Mouse (Mus musculus) splenic B cell, adult 2 months (primary cell): ENCODE data around the gene Cspg4.
A peak's percentile ranks its signal among the peaks of the same experiment; 100 is the strongest.

ENCODE experiments used
- DNase-seq: peaks from one replicate; pipeline ENCODE4 v3.0.0-alpha.2; 2011; ENCODE audit warnings: low read depth, low spot score
- H3K27me3 ChIP-seq: 2 replicates; pipeline ENCODE4 v1.6.1; 2012; ENCODE audit warnings: mild to moderate bottlenecking, low read length, moderate library complexity, mixed read lengths; ENCODE audit not compliant: control insufficient read depth, poor library complexity, insufficient read depth, severe bottlenecking
- H3K36me3 ChIP-seq: 2 replicates; pipeline ENCODE4 v1.6.1; 2012; ENCODE audit warnings: mild to moderate bottlenecking, low read length, moderate library complexity, mixed read lengths; ENCODE audit not compliant: control insufficient read depth, poor library complexity, insufficient read depth, severe bottlenecking

Gene Cspg4

DNA sequence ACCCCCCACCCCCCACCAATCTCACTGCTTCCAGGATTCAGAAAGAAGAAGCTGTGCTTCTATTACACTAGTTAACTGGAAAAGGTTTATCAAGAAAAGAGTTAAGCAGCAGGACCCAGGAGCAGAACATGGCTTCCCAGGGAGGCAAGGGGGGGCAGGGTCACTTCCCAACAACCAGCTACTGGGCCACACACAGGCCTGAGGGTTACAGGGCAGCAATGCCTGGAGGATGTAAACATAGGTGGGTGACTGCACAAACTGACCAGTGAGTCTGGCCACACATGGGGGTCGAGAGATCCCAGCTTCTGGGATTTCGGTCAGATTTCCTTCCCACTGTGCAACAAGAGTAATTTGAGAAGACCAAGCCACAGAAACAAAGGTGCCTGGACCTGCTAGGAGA is 52.3 kb downstream of the Cspg4 start:
- Histone ChIP-seq H3K27me3 (no peaks in the 10 kb centered on the region), H3K36me3 (peaks cover 5% of the 10 kb centered on the region; the same call in 1 of the 2 replicates)
- DNase-seq, result no peak

DNA sequence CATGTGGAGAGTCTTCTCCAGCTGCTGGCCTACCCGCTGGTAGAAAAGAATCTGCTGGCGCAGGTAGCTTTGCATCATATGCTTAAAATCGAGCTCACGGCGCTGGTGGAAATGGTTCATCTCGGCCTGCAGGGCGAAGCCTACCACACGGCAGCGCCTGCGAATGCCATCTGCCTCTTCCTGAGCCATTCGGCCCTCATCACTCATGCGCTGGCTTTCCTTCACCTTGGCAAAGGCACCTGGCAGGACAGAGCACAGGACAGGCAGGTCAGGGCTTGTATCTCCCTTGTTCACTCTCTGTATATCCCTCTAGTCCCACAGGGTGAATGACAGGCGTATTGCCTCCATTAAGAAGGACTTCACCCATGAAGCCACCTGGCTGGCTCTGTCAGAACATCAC is 53.6 kb downstream of the Cspg4 start:
- no peaks in the 10 kb centered on the region for H3K27me3 ChIP-seq
- DNase-seq, result no peak
- H3K36me3 ChIP-seq, result peaks cover 5% of the 10 kb centered on the region; the same call in 1 of the 2 replicates

DNA sequence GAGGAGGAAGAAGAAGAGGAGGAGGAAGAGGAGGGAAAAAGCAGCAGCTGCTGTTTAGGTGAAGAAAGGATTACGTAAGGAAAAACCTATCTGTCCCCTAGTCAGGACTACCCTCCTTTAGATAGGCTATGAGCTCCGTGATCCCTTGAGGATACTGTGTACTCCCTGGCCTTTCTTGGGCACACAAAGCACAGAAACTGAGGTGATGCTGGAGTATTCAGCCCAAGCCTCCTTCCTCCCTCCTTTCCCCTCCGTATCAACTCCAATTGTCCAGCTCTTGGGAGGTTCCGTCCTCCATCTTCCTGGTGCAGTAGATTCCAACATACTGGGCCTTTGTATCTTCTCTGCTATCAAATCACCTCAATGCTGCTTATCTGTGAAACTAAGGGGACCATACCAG is 57.9 kb downstream of the Cspg4 start:
- no peaks in the 10 kb centered on the region for H3K27me3 ChIP-seq
- H3K36me3 ChIP-seq, result peaks cover 3% of the 10 kb centered on the region; the same call in 1 of the 2 replicates

DNA sequence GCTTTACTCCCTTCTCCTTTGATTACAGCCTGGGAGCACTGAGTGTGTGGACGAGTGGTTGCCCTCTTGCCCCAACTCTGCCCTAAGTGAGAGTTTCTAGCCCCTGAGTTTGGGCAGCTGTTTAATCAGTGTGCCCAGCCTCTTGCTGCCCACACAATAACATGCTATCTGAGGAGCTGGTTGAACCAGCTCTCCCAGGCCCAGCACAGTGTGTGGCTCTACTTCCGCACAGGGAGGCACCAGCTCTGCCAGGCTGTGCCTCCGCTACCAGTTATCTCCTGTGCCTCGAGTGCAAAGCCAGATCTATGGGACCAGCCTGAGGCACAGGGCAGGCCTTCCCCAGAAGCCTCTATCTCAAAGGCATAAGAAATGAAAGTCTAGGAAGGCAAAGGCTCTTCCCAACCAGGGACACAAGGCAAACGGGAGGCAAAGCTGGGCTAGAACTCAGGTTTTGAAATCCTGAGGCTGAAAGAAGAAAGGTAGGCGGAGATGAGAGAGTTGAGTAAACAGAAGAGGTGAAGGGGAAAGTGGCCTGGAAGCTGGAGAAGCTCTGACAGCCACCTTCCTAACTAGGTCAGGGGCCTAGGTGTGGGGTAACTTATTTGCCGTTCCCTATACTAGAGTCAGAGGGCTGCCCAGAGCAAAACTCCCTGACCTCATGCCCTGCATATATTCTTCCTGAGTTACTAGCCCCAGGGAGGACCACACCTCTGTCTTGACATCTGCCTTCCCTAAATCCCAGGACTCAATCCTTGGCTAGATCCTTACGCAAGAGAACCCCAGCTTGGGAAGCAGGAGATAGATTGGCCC is 59.2 kb downstream of the Cspg4 start:
- Histone ChIP-seq H3K27me3 (no peaks in the 10 kb centered on the region), H3K36me3 (no peaks in the 10 kb centered on the region)
- no peak for DNase-seq

More for the DNA sequence above, 57.9 kb downstream of the Cspg4 start:
- DNase-seq, result no peak

DNA sequence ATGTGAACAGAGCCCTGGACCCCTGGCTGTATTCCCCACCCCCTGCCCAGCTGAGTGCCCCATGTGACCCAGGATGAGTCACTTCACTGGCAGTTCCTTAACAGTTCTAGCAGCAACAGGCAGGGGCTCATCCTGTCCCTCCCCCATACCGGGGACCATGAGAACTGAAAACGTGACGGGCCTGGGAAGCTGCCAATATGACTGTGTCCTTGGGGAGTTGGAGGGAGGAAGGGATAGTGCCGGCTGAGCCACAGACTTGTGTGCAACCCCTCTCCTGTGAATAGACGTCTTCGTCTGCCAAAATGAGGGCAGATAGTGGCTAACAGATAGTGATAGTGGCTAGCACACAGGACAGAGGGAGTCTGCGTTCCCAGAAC is 59.8 kb downstream of the Cspg4 start:
- Histone ChIP-seq H3K27me3 (no peaks in the 10 kb centered on the region), H3K36me3 (no peaks in the 10 kb centered on the region)
- no peak for DNase-seq

DNA sequence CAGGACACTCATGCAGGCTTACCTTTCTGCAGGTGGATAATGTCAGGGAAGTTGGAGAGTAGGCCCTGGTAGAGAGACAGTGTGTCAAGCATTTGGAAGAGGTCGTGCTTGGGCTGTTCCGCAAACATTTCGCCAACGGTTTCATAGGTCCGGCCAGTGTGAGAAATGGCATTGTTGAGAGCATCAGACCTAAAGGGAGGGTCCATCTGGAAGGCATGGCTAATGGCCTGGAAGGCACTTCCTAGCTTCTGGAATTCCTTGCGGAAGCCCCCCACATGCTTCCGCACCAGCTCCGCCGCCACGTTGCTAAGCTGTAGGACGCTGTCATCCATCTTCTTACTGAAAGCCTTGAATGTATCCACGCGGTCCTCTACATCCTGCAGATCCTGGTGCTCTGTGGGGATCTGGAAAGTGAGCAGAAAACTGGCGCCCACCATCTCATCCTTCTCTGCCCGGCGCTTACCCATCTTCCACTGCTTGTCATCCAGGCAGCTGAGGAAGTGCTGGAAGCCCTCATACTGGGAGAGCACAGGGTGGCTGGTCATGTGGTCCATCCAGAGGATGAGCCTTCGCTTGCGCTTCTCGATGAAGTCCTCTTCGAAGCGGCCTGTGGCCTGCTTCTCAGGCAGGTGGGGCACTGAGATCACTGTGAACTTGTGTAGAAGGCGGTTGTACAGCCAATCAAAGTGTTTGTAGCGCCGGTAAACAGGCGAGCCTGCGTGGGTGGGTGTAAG is 60.6 kb downstream of the Cspg4 start:
- Histone ChIP-seq H3K36me3 (no peaks in the 10 kb centered on the region), H3K27me3 (no peaks in the 10 kb centered on the region)
- no peak for DNase-seq

DNA sequence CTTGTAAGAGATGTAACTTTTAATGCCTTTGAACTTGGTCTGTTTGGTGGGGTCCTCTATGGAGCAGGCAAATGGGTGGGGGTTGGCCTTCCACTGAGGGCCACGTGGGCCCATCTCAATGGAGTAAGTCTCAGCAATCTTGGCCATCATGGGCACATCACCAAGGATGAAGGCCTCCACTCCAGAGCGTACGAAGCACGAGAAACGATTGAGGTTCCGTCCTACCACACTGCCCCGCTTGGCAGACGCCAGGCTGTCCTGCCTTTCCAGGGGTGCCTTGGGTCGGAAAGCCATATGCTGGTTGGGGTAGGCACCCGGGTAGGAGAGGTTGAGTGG is 61.2 kb downstream of the Cspg4 start:
- Histone ChIP-seq H3K27me3 (no peaks in the 10 kb centered on the region), H3K36me3 (no peaks in the 10 kb centered on the region)
- no peak for DNase-seq

DNA sequence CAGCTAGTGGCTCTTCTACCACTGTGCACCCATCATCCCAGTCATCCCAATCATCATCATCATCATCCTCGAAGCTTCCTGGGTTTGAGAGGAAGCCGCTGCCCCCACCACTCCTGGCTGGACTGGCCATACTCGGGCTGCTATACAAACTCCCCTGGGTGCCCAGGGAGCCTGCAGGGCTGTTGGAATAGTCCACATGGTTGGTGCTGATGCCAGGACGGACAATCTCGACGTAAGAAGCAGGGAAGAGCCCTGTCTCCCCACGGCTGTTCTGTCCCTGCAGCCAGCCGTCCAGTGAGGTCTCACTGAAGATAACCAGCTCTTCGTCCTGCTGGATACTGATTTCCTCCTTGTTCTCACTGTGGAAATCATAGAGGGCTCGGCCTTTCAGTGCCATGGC is 61.6 kb downstream of the Cspg4 start:
- Histone ChIP-seq H3K36me3 (no peaks in the 10 kb centered on the region), H3K27me3 (no peaks in the 10 kb centered on the region)
- DNase-seq, result no peak

DNA sequence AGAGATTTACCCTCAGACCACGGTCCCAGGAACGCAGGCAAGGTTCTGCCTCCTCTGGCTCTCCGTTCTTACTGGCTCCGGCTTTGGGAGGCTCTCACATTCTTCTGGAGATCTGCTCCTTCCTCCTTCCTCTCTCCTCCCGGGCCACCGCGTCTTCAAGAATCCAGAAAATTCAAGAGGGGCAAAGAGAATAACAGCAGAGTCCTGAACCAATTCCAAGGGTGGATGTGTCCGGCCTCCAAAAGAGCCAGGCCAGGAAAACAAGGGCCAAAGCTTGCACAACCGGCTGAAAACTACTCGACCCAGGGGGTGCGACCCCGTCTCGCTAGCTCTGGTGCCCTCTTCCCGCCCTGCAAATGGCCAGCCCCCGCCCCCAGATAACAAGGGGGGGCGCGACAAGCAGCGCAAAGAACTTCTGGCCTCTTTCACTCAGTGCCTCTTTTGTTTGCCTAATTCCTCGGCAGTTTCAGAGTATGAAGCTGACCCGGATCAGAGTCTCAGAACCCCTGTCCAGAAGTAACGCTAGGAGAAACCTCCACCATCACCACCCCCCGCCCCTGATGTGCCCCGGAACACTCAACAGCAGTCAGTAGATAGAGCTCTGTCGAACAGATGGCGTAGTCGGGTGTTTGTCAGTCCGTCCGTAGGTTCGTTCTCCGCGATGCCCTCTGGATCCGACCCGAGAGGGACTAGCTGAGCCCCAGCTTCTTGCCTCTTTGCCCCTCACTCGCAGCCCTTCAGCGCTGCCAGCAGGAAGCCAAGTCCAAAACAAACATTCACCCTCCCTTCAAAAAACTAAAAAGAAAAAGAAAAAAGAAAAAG is 62.6 kb downstream of the Cspg4 start:
- DNase-seq, result peak; percentile 36
- H3K27me3 ChIP-seq, result no peaks in the 10 kb centered on the region

DNA sequence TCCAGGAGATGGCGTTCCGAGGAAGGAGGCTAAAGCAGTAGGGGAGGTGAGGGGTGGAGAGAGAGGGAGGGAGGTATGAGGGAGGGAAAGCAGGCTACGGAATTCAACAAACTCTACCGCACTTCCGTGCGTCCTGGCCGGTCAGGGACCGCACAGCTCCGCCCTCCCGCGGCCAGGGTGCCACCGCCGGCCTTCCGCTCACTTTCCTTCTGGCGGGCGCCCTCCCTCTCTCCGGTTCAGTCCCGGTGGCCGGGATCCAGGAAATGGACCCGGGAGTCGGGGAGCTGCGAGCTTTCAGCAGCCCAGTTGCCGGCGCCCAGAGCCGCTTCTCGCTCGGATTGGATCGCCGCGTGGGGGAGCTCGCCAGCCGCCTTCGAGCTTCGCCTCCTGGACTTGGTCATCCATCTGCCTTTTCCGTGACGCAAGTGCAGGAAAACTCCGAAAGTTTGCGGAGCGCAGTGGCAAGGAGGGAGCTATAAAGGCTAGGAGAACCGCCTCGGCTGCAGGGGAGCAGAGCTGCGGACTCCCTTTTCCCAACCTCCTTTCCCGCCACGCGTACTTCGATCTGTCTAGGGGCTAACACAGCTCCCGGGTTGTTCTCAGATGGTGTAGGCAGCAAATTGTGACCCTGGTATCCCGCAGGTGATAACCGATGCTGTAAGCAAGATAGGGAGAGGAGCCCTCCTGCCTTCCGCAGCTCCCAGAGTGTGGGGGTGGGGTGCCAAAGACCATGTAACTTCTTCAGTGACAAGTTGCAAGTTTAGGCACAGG is 63.4 kb downstream of the Cspg4 start, which contains the start of gene Snx33:
Snx33 (minus strand) TSS at position 331 of the 771 bp plus-strand sequence.
- Histone ChIP-seq H3K27me3 (no peaks in the 10 kb centered on the region), H3K36me3 (no peaks in the 10 kb centered on the region)
- DNase-seq, result peak; percentile 79

More for the DNA sequence above, 62.6 kb downstream of the Cspg4 start:
- H3K36me3 ChIP-seq, result no peaks in the 10 kb centered on the region

DNA sequence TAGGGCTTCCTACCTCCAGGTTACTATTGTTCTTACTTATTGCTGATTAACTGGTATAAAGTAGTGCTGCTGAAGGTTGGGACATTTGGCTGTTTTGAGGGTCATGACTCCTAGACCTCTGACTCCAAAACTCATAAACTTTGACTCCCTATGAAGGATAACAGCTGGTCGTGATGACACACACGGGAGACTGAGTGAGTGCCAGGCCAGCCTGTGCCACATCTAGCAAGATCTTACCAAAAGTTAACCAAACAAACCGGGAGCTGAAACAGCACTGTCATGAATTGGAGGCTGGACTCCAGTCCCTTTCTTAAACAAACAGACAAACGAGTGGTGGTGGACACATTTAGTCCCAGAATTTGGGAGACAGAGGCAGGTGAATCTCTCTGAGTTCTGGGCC is 64.7 kb downstream of the Cspg4 start:
- H3K27me3 ChIP-seq, result no peaks in the 10 kb centered on the region
- no peak for DNase-seq
- H3K36me3 ChIP-seq, result no peaks in the 10 kb centered on the region

DNA sequence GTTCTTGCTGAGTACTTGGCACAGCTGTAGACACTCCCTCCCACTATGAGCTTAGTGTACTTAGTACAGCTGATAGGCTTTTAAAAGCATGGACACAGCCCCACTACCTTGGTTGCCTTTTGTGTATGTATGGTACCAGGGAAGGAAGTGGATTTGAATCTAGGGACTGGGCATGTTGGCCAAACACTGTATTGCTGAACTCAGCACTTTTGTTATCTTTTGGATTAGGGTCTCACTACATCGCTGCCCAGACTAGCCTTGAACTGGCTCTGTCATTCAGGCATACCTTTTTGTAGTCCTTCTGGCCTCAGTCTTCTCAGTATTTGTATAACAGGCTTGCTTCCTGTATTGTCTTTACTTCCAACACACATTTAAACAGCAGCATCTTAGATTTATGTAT is 65.7 kb downstream of the Cspg4 start:
- Histone ChIP-seq H3K27me3 (no peaks in the 10 kb centered on the region), H3K36me3 (no peaks in the 10 kb centered on the region)
- DNase-seq, result no peak

DNA sequence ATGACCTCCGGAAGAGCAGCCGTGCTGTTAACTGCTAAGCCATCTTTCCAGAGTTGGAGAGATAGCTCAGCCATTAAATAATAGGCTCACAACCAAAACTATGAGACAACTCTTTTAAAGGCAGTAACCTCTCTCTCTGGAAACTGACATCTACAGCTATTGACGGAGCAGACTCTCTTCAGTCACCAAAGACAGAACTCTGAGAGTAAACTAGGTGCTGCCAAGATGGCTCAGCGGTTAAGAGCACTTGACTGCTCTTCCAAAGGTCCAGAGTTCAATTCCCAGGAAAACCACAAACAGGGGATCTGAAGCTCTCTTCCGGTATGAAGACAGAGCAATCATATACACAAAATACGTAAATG is 72.0 kb downstream of the Cspg4 start:
- no peak for DNase-seq
- Histone ChIP-seq H3K27me3 (no peaks in the 10 kb centered on the region), H3K36me3 (no peaks in the 10 kb centered on the region; the same call in 1 of the 2 replicates)
